Mouse (Mus musculus): ENCODE results near the gene Tbc1d14.

GRCm38 (mm10) chr5:36505643-36506042 is 87.4 kb downstream of the Tbc1d14 start:
- TF ChIP-seq CTCF (IDR thresholded peaks at IDR 0.05; ENCODE audit: low read depth, low read length) (no peak), POLR2A (IDR thresholded peaks at IDR 0.05; ENCODE audit: extremely low read depth, insufficient read depth, low read length) (no peak)
